Mouse (Mus musculus) kidney, embryonic 16.5 days (tissue): ENCODE measurements at regions not wholly inside any gene's neighbourhood (a gene's known extent, or its start where the extent isn't known, plus 50 kb on each side); places are given as distances from the start of the nearest gene placed in this dataset.

Experiments used
- ATAC-seq: fragments of 200-750 bp; cut with Nextera tagmentation; 2 replicates; pipeline ENCODE4 v1.8.0; 2017; ENCODE audit warnings: moderate TSS enrichment; ENCODE audit not compliant: low FRiP score, low TSS enrichment
- H3K27ac ChIP-seq: fragments of 300-500 bp; sonication (generic); 2 replicates; pipeline ENCODE4 v1.5.1; 2014; ENCODE audit warnings: low read length
- H3K27me3 ChIP-seq: fragments of 300-500 bp; sonication (generic); 2 replicates; pipeline ENCODE4 v1.6.1; 2014; ENCODE audit warnings: low read length, control low read depth, mixed read lengths; ENCODE audit not compliant: insufficient read depth
- H3K36me3 ChIP-seq: fragments of 300-500 bp; sonication (generic); 2 replicates; pipeline ENCODE4 v1.6.1; 2014; ENCODE audit warnings: low read length, control low read depth, mixed read lengths; ENCODE audit not compliant: insufficient read depth
- H3K4me1 ChIP-seq: fragments of 300-500 bp; sonication (generic); 2 replicates; pipeline ENCODE4 v1.6.1; 2014; ENCODE audit warnings: low read length, control low read depth, mixed read lengths; ENCODE audit not compliant: insufficient read depth
- H3K4me2 ChIP-seq: fragments of 300-500 bp; sonication (generic); replicated peaks from 2 replicates; pipeline ENCODE4 v1.6.1; 2014; ENCODE audit warnings: low read depth, low read length
- H3K4me3 ChIP-seq: fragments of 300-500 bp; sonication (generic); 2 replicates; pipeline ENCODE4 v1.5.1; 2014; ENCODE audit warnings: mild to moderate bottlenecking, low read length
- H3K9ac ChIP-seq: fragments of 300-500 bp; sonication (generic); replicated peaks from 2 replicates; pipeline ENCODE4 v1.6.1; 2014; ENCODE audit warnings: low read length
- H3K9me3 ChIP-seq: fragments of 300-500 bp; sonication (generic); 2 replicates; pipeline ENCODE4 v1.6.1; 2016; ENCODE audit warnings: low read length, control low read depth
- WGBS: fragments of 180-500 bp; shearing (Covaris S2); extraction: QIAGEN DNeasy Blood & Tissue Kit; methylation state at CpG from one replicate; pipeline ENCODE4 v1.1.7; 2014; 5-methylcytosine and 5-hydroxymethylcytosine counted together

DNA sequence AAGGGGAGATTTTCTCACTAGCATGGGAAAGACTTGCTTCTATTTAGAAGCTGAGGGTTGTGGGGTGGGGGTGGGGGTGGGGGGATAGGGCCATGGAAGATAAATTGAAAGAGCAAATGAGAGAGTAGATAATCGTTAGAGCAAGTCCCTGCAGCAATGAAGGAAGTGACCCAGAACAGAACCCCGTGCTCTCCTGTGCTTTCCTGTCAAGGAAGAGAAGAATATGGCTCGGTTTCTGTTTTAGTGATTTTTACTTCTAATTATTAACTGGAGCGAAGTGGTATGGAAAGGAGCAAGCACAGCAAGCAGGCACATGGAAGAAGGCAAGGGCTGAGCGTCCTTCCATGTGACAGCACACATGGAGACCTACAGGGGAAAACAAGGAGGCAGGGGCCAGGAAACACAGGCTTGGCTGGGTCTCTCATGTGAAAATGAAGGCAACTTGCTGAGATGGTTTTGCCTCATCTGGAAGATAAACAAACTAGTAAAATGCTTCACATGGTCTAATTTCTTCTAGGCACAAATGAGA lies 711.8 kb downstream of the Gm826 start:
- H3K4me2 ChIP-seq = no peak overlapping the region
- H3K36me3 ChIP-seq = no peaks in the 10 kb centered on the region
- 30% methylated on average over 5 of the region's 5 CpGs for WGBS
- H3K9me3 ChIP-seq = no peaks in the 10 kb centered on the region
- H3K27me3 ChIP-seq = no peaks in the 10 kb centered on the region
- ATAC-seq = peak; percentile 82; the same call in 1 of the 2 replicates
- no peak overlapping the region for H3K9ac ChIP-seq
- peaks cover 4% of the 10 kb centered on the region; the same call in 1 of the 2 replicates for H3K4me1 ChIP-seq
- peak overlapping the region; percentile 66; the same call in 1 of the 2 replicates for H3K27ac ChIP-seq
- H3K4me3 ChIP-seq = no peak overlapping the region

DNA sequence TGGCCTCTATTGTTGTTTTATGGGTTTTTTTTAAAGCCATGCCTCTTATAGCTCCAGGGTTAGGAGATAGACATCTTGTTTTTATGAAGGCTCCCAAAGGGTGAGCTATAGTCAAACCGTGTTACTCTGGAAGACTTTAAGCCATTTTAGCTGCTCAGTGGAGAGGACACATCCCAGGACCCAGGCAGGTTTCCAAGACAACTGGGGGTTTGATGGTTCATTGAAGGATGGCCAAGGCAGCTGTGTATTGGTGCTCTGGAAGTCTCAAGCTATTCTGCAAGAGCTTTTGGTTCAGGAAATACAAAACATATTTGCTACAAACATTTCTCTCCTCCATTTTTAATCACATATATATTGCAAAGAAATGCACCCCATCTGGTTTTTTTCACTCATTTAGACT lies 708.7 kb downstream of the Gm826 start:
- Histone ChIP-seq H3K27me3 (no peaks in the 10 kb centered on the region), H3K4me3 (no peak overlapping the region), H3K4me2 (no peak overlapping the region), H3K4me1 (peaks cover 4% of the 10 kb centered on the region; the same call in 1 of the 2 replicates), H3K27ac (no peak overlapping the region), H3K36me3 (no peaks in the 10 kb centered on the region), H3K9me3 (no peaks in the 10 kb centered on the region), H3K9ac (no peak overlapping the region)
- WGBS = 47% methylated on average over 1 of the region's 1 CpGs
- ATAC-seq = no peak

- WGBS = 43% methylated on average over 4 of the region's 4 CpGs
- Histone ChIP-seq H3K9me3 (no peaks in the 10 kb centered on the region), H3K36me3 (no peaks in the 10 kb centered on the region), H3K27me3 (no peaks in the 10 kb centered on the region), H3K4me1 (no peaks in the 10 kb centered on the region), H3K4me2 (no peak overlapping the region), H3K9ac (no peak overlapping the region), H3K27ac (no peak overlapping the region), H3K4me3 (no peak overlapping the region)
- ATAC-seq = no peak
Measured at GRCm38 (mm10) chr2:159645861-159646260, 688.1 kb downstream of the Gm826 start.

GRCm38 (mm10) chr2:159646595-159646994 lies 687.4 kb downstream of the Gm826 start:
- Histone ChIP-seq H3K4me3 (no peak overlapping the region), H3K9ac (no peak overlapping the region), H3K27me3 (no peaks in the 10 kb centered on the region), H3K27ac (no peak overlapping the region), H3K4me1 (no peaks in the 10 kb centered on the region), H3K36me3 (no peaks in the 10 kb centered on the region), H3K9me3 (no peaks in the 10 kb centered on the region), H3K4me2 (no peak overlapping the region)
- peak; percentile 54; the same call in 1 of the 2 replicates for ATAC-seq
- WGBS = 45% methylated on average over 2 of the region's 2 CpGs

DNA sequence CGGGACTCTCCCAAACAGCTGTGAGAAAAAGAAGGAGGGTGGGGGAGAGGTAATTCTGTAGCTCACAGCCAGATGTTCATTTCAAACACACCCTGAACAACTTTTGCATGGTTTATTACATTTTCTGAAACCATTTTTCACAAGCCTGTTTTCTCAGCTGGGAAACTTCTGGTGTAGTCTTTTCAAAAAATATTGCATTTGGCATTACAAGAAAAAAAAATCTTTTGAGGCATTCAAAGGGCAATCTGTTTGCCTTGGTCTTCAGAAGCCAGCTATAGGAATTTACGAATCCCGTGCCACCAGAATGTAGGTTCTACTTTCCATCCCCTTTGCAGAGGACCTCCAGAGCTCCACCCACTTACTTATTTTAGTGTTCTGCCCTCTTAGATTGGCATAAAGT lies 681.7 kb downstream of the Gm826 start:
- Histone ChIP-seq H3K9ac (no peak overlapping the region), H3K4me1 (no peaks in the 10 kb centered on the region), H3K4me2 (no peak overlapping the region), H3K27me3 (no peaks in the 10 kb centered on the region), H3K9me3 (no peaks in the 10 kb centered on the region), H3K36me3 (no peaks in the 10 kb centered on the region), H3K27ac (no peak overlapping the region), H3K4me3 (no peak overlapping the region)
- WGBS = 60% methylated on average over 3 of the region's 3 CpGs
- ATAC-seq = no peak

- Histone ChIP-seq H3K9ac (no peak overlapping the region), H3K36me3 (no peaks in the 10 kb centered on the region), H3K27ac (no peak overlapping the region), H3K4me1 (no peaks in the 10 kb centered on the region), H3K4me2 (no peak overlapping the region), H3K4me3 (no peak overlapping the region), H3K27me3 (no peaks in the 10 kb centered on the region), H3K9me3 (no peaks in the 10 kb centered on the region)
- 10% methylated on average over 3 of the region's 3 CpGs for WGBS
- no peak for ATAC-seq
Measured at GRCm38 (mm10) chr2:159676845-159677244, 657.1 kb downstream of the Gm826 start.

GRCm38 (mm10) chr2:159680641-159681040 lies 653.3 kb downstream of the Gm826 start:
- no peak overlapping the region for H3K27ac ChIP-seq
- no peaks in the 10 kb centered on the region for H3K36me3 ChIP-seq
- no peaks in the 10 kb centered on the region for H3K27me3 ChIP-seq
- H3K9ac ChIP-seq = no peak overlapping the region
- 80% methylated on average over 1 of the region's 1 CpGs for WGBS
- ATAC-seq = no peak
- H3K4me3 ChIP-seq = no peak overlapping the region
- no peaks in the 10 kb centered on the region for H3K4me1 ChIP-seq
- H3K4me2 ChIP-seq = no peak overlapping the region
- H3K9me3 ChIP-seq = no peaks in the 10 kb centered on the region

DNA sequence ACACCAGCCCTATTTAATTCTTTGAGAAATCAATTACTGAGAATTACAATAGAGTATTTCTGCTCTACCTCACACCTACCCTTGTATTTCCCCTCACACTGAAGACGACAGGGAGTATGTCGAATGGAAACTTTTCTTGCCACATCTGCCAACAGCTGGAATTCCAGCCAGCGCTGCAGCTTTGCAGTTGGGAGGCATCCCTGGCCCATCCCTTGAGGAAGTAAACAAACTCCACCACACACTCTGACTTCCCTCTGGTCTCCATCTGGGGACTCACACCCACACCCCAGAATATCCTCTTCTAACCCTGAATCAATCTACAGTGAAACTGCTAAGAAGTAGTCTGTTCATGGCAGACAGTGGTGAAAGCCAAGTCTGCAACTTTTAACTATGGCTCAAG lies 630.9 kb downstream of the Gm826 start:
- Histone ChIP-seq H3K9me3 (peaks cover 8% of the 10 kb centered on the region; the same call in 1 of the 2 replicates), H3K4me2 (no peak overlapping the region), H3K27ac (no peak overlapping the region), H3K4me3 (no peak overlapping the region), H3K27me3 (no peaks in the 10 kb centered on the region), H3K36me3 (no peaks in the 10 kb centered on the region), H3K4me1 (no peaks in the 10 kb centered on the region), H3K9ac (no peak overlapping the region)
- 82% methylated on average over 3 of the region's 3 CpGs for WGBS
- no peak for ATAC-seq

DNA sequence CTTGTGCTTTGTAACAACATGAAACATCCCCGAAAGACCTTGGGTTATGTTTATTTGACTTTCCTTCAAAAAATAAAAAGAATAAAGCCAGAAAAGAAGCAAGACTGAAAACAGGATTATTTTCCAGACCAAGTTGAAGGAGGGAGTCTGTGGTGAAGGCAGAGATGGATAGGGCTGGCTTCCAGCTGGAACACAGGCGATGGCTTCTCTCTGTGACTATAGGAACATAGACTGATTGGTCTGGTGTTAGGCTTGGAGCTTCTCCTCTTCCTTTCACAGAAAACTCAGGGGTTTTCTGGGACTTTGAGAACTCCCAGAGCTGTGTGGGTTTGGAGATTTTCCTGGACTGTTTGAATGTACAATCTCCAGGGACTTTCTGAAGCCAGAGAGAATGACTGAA lies 625.8 kb downstream of the Gm826 start:
- WGBS = 77% methylated on average over 2 of the region's 2 CpGs
- H3K27ac ChIP-seq = no peak overlapping the region
- H3K9ac ChIP-seq = no peak overlapping the region
- H3K9me3 ChIP-seq = no peaks in the 10 kb centered on the region
- H3K4me2 ChIP-seq = no peak overlapping the region
- no peak overlapping the region for H3K4me3 ChIP-seq
- no peaks in the 10 kb centered on the region for H3K36me3 ChIP-seq
- no peak for ATAC-seq
- H3K27me3 ChIP-seq = no peaks in the 10 kb centered on the region
- no peaks in the 10 kb centered on the region for H3K4me1 ChIP-seq

DNA sequence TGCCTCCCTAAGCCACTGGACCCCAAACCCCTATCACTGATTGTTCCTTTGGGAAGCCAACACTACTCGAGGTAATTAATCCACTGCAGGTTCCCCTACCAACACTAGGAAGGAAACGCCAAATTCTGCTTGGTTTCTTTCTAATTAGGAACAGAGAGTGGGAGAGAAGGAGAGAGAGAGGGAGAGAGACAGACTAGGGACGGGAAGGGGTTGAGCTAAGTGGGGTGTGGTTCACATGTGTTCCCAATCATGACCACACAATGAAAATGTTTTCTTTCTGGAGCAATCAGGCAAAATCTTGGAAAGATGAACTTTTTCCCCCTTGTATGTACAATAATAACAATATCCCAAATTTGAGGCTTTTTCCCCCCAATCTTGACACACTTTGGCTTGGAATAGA lies 619.3 kb downstream of the Gm826 start:
- Histone ChIP-seq H3K4me1 (no peaks in the 10 kb centered on the region), H3K27me3 (no peaks in the 10 kb centered on the region), H3K4me3 (no peak overlapping the region), H3K36me3 (no peaks in the 10 kb centered on the region), H3K9me3 (no peaks in the 10 kb centered on the region), H3K27ac (no peak overlapping the region), H3K4me2 (no peak overlapping the region), H3K9ac (no peak overlapping the region)
- WGBS = 56% methylated on average over 3 of the region's 3 CpGs
- no peak for ATAC-seq
